Mouse (Mus musculus) spleen, postnatal 0 days (tissue): ENCODE results near the gene Hist1h4i. TPM values are rescaled to one million over a fixed set of nuclear protein-coding genes. Genes with fewer than 3 reads are reported as not detected.

Source experiments
- polyA plus RNA-seq: library from polyadenylated mRNA; unstranded; fragments of >200 nt; fragmentation: Nextera tagmentation; extraction: Ambion mirVana; gene quantifications from 2 replicates; pipeline ENCODE4 v1.2.1, GENCODE M21; 2015

The Hist1h4i gene
- polyA plus RNA-seq: 37.1 and 47.6 TPM in 2 replicates

GRCm38 (mm10) chr13:22041142-22041536 is at the start of gene Hist1h4i:
Gene Hist1h4i (minus strand): TSS chr13:22041362.

GRCm38 (mm10) chr13:22084140-22084539 is 43.0 kb upstream of the Hist1h4i start, which contains the start of gene Vmn1r188:
Gene Vmn1r188 (plus strand): TSS chr13:22084440.

GRCm38 (mm10) chr13:22042568-22043502 is 1.7 kb upstream of the Hist1h4i start, which contains the start of the genes Hist1h2ag and Hist1h2bj:
Gene Hist1h2ag (minus strand): TSS chr13:22042944.
Gene Hist1h2bj (plus strand): TSS chr13:22043214.

GRCm38 (mm10) chr13:22035267-22036148 is 5.7 kb downstream of the Hist1h4i start, which contains the start of the genes Hist1h2ah and Hist1h2bk:
Gene Hist1h2ah (minus strand): TSS chr13:22035568.
Gene Hist1h2bk (plus strand): TSS chr13:22035870.

GRCm38 (mm10) chr13:22009642-22010041 is 31.5 kb downstream of the Hist1h4i start, which contains the start of gene Prss16:
Gene Prss16 (minus strand): TSS chr13:22009742.

Other genes with a start within 250 kb of the Hist1h4i start
- gene Hist1h2bq, start 231.2 kb downstream of the Hist1h4i start, polyA plus RNA-seq: 43.0 and 51.7 TPM in 2 replicates
- not detected in 2 replicates for gene Hist1h2ao, start 230.9 kb downstream of the Hist1h4i start, polyA plus RNA-seq
- gene Hist1h4m, start 229.6 kb downstream of the Hist1h4i start, polyA plus RNA-seq: not detected in 2 replicates
- gene Hist1h4n, start 209.2 kb downstream of the Hist1h4i start, polyA plus RNA-seq: 24.4 and 26.3 TPM in 2 replicates
- gene Hist1h2ap, start 207.9 kb downstream of the Hist1h4i start, polyA plus RNA-seq: 7,403 and 9,418 TPM in 2 replicates
- gene Hist1h2br, start 207.6 kb downstream of the Hist1h4i start, polyA plus RNA-seq: 45.1 and 54.8 TPM in 2 replicates
- 1.5 and 1.9 TPM in 2 replicates for gene Zfp184, start 96.3 kb downstream of the Hist1h4i start, polyA plus RNA-seq
- gene Pom121l2, start 60.2 kb downstream of the Hist1h4i start, polyA plus RNA-seq: not detected in 2 replicates
- 1.4 and 2.5 TPM in 2 replicates for gene Prss16, start 31.6 kb downstream of the Hist1h4i start, polyA plus RNA-seq
- 25.1 and 47.6 TPM in 2 replicates for gene Hist1h2ah, start 5.8 kb downstream of the Hist1h4i start, polyA plus RNA-seq
- gene Hist1h2bk, start 5.5 kb downstream of the Hist1h4i start, polyA plus RNA-seq: 3.8 and 5.7 TPM in 2 replicates
- 28.2 and 38.3 TPM in 2 replicates for gene Hist1h2ag, start 1.6 kb upstream of the Hist1h4i start, polyA plus RNA-seq
- gene Hist1h2bj, start 1.9 kb upstream of the Hist1h4i start, polyA plus RNA-seq: 13.1 and 14.6 TPM in 2 replicates
- not detected in 2 replicates for gene Vmn1r188, start 43.1 kb upstream of the Hist1h4i start, polyA plus RNA-seq
- not detected in 2 replicates for gene Vmn1r189, start 64.5 kb upstream of the Hist1h4i start, polyA plus RNA-seq
- not detected in 2 replicates for gene Vmn1r191, start 142.6 kb upstream of the Hist1h4i start, polyA plus RNA-seq
- gene Vmn1r192, start 149.8 kb upstream of the Hist1h4i start, polyA plus RNA-seq: not detected in 2 replicates
- gene Vmn1r193, start 181.8 kb upstream of the Hist1h4i start, polyA plus RNA-seq: not detected in 2 replicates
- gene Vmn1r194, start 202.9 kb upstream of the Hist1h4i start, polyA plus RNA-seq: not detected in 2 replicates
- gene Vmn1r195, start 229.2 kb upstream of the Hist1h4i start, polyA plus RNA-seq: not detected in 2 replicates
- gene Vmn1r196, start 248.6 kb upstream of the Hist1h4i start, polyA plus RNA-seq: not detected in 2 replicates